Mouse (Mus musculus) heart, postnatal 10 days (tissue): Measurements from ENCODE around the gene OR5BS1P. TPM values are rescaled to one million over a fixed set of nuclear protein-coding genes. Genes with fewer than 3 reads are reported as not detected.

Source experiments
- microRNA-seq, 2 experiments: library from miRNA; unstranded; fragments of <30 nt; microRNA quantifications; one replicate each; pipeline ENCODE4 v1.2.0; 2022
- total RNA-seq, 2 experiments: library from RNA; stranded (reverse); gene quantifications; 2 replicates each; pipeline ENCODE4 v1.2.3; 2021

OR5BS1P gene
- total RNA-seq, 2 experiments from 2014 or later = not detected

Small RNA genes lying within 50 kb of the gene (microRNA-seq; reads per million reads assigned to microRNA genes)
- gene Mir1291 = 1.7 to 9.0 reads per million in 2 experiments

Other genes starting within 250 kb of the OR5BS1P start
- gene Gm44579, start 248.9 kb upstream of the OR5BS1P start, total RNA-seq = not detected
- gene Olfr287, start 248.8 kb upstream of the OR5BS1P start, total RNA-seq = not detected
- gene Olfr286, start 235.4 kb upstream of the OR5BS1P start, total RNA-seq = not detected
- gene H1fnt, start 212.6 kb upstream of the OR5BS1P start, total RNA-seq = not detected
- 1 to 10 TPM; 5.4 to 6.5 TPM for gene Zfp641, start 173.7 kb upstream of the OR5BS1P start, total RNA-seq
- gene Olfr285, start 152.5 kb upstream of the OR5BS1P start, total RNA-seq = not detected
- not detected for gene Olfr284, start 128.9 kb upstream of the OR5BS1P start, total RNA-seq
- gene Olfr283, start 89.0 kb upstream of the OR5BS1P start, total RNA-seq = not detected
- not detected for gene Olfr282, start 38.7 kb upstream of the OR5BS1P start, total RNA-seq
- not detected for gene Olfr281, start 17.3 kb upstream of the OR5BS1P start, total RNA-seq
- gene Lalba, start 12.8 kb downstream of the OR5BS1P start, total RNA-seq = under 1 TPM in 1 of 2 experiments, not detected in 1; 0.47 TPM
- not detected for gene Olfr279, start 22.5 kb downstream of the OR5BS1P start, total RNA-seq
- 10 to 100 TPM; 89.3 to 91.8 TPM for gene Kansl2, start 64.4 kb downstream of the OR5BS1P start, total RNA-seq
- gene Ccnt1, start 101.0 kb downstream of the OR5BS1P start, total RNA-seq = 10 to 100 TPM; 34.5 to 40.0 TPM
- gene 4930415O20Rik, start 101.1 kb downstream of the OR5BS1P start, total RNA-seq = under 1 TPM in 1 of 2 experiments, not detected in 1; 0.53 TPM
- gene Adcy6, start 140.2 kb downstream of the OR5BS1P start, total RNA-seq = 100 to 1,000 TPM; 187 to 200 TPM
- gene Cacnb3, start 160.9 kb downstream of the OR5BS1P start, total RNA-seq = 10 to 100 TPM; 13.6 to 14.0 TPM
- gene Ddx23, start 193.0 kb downstream of the OR5BS1P start, total RNA-seq = 10 to 100 TPM; 55.2 to 57.2 TPM
- gene Rnd1, start 207.6 kb downstream of the OR5BS1P start, total RNA-seq = 1 to 10 TPM in 1 of 2 experiments, under 1 TPM in 1; 0.84 to 1.9 TPM
- gene Ccdc65, start 238.3 kb downstream of the OR5BS1P start, total RNA-seq = under 1 TPM; 0.12 to 0.41 TPM